Mouse (Mus musculus) heart, embryonic 10.5 days (tissue): ENCODE measurements around the gene Cdc27. TPM values are rescaled to one million over a fixed set of nuclear protein-coding genes. Genes with fewer than 3 reads are reported as not detected.
"Not testable (repeated sequence)": the region's sequence is repeated elsewhere in the genome, so short reads cannot be mapped to it uniquely, and the experiment has no call there.

Experiments
- DNase-seq: peaks from one replicate; pipeline ENCODE4 v3.0.0-alpha.2; 2017; ENCODE audit warnings: low spot score
- H3K27ac ChIP-seq: fragments of 300-500 bp; sonication (generic); 2 replicates; pipeline ENCODE4 v1.5.1; 2016; ENCODE audit warnings: mild to moderate bottlenecking
- H3K27me3 ChIP-seq: fragments of 300-500 bp; sonication (generic); 2 replicates; pipeline ENCODE4 v1.6.1; 2016; ENCODE audit warnings: mild to moderate bottlenecking; ENCODE audit not compliant: poor library complexity, insufficient read depth, severe bottlenecking
- H3K36me3 ChIP-seq: fragments of 300-500 bp; sonication (generic); 2 replicates; pipeline ENCODE4 v1.6.1; 2016; ENCODE audit warnings: mild to moderate bottlenecking, moderate library complexity
- H3K4me1 ChIP-seq: fragments of 300-500 bp; sonication (generic); 2 replicates; pipeline ENCODE4 v1.6.1; 2016; ENCODE audit warnings: mild to moderate bottlenecking
- H3K4me3 ChIP-seq: fragments of 300-500 bp; sonication (generic); 2 replicates; pipeline ENCODE4 v1.5.1; 2016; ENCODE audit warnings: mild to moderate bottlenecking, moderate library complexity
- H3K9me3 ChIP-seq: fragments of 300-500 bp; sonication (generic); 2 replicates; pipeline ENCODE4 v1.6.1; 2016; ENCODE audit warnings: mild to moderate bottlenecking, moderate library complexity
- WGBS: fragments of 180-500 bp; shearing (Covaris S2); methylation state at CpG from one replicate; pipeline ENCODE4 v1.1.7; 2016; 5-methylcytosine and 5-hydroxymethylcytosine counted together
- polyA plus RNA-seq: library from polyadenylated mRNA; unstranded; fragments of >200 nt; fragmentation: Nextera tagmentation; extraction: Ambion mirVana; gene quantifications from 2 replicates; pipeline ENCODE4 v1.2.1, GENCODE M21; 2016

Gene Cdc27
- polyA plus RNA-seq, 1 experiment from 2014 or later, result 39.0 TPM

GRCm38 (mm10) chr11:104581446-104582307 lies 31.3 kb upstream of the Cdc27 start:
- Histone ChIP-seq H3K9me3 (no peaks in the 10 kb centered on the region), H3K4me1 (peaks cover 48% of the 10 kb centered on the region), H3K27ac (peak overlapping the region; percentile 33; the same call in 1 of the 2 replicates), H3K27me3 (no peaks in the 10 kb centered on the region), H3K4me3 (peak overlapping the region; percentile 28), H3K36me3 (peaks cover 80% of the 10 kb centered on the region)
- DNase-seq, result no peak
- WGBS, result 61% methylated on average over 18 of the region's 18 CpGs

DNA sequence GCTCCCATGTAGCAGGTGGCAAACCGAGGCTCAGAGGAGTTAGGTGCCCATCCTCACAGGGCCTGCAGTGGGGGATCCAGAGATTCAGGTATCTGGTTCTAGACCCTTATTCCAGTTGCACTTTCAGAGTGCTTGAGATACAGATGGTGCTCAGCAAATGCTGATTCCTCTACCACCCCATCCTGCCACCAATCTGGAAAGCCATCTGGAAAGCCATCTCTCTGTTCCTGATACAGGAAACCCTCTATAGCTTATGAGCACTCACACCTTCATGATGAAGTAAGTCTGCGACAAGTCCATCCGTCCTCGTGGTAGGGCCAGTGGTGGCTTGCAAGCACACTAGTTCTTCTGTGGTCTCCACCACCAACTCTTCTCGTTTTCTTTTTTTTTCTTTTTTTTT lies 30.2 kb upstream of the Cdc27 start:
- no peak for DNase-seq
- Histone ChIP-seq H3K27ac (no peak overlapping the region), H3K4me3 (peak overlapping the region; percentile 66), H3K9me3 (no peaks in the 10 kb centered on the region), H3K27me3 (no peaks in the 10 kb centered on the region), H3K4me1 (peaks cover 51% of the 10 kb centered on the region), H3K36me3 (peaks cover 69% of the 10 kb centered on the region)
- 90% methylated on average over 5 of the region's 5 CpGs for WGBS

- H3K4me3 ChIP-seq, result peak overlapping the region; percentile 66
- DNase-seq, result no peak
- H3K27ac ChIP-seq, result no peak overlapping the region
- no peaks in the 10 kb centered on the region for H3K9me3 ChIP-seq
- peaks cover 51% of the 10 kb centered on the region for H3K4me1 ChIP-seq
- 52% methylated on average over 6 of the region's 6 CpGs for WGBS
- peaks cover 64% of the 10 kb centered on the region for H3K36me3 ChIP-seq
- H3K27me3 ChIP-seq, result no peaks in the 10 kb centered on the region
Observed at GRCm38 (mm10) chr11:104580091-104580490, 29.7 kb upstream of the Cdc27 start.

- H3K4me1 ChIP-seq, result peaks cover 48% of the 10 kb centered on the region
- peak overlapping the region; percentile 88; the same call in 1 of the 2 replicates for H3K27ac ChIP-seq
- H3K27me3 ChIP-seq, result no peaks in the 10 kb centered on the region
- peaks cover 59% of the 10 kb centered on the region for H3K36me3 ChIP-seq
- 70% methylated on average over 8 of the region's 8 CpGs for WGBS
- no peaks in the 10 kb centered on the region for H3K9me3 ChIP-seq
- no peak for DNase-seq
- H3K4me3 ChIP-seq, result peak overlapping the region; percentile 66
Observed at GRCm38 (mm10) chr11:104579575-104579974, 29.2 kb upstream of the Cdc27 start.

- WGBS, result 65% methylated on average over 9 of the region's 9 CpGs
- no peak for DNase-seq
- H3K4me1 ChIP-seq, result peaks cover 46% of the 10 kb centered on the region
- H3K4me3 ChIP-seq, result peak overlapping the region; percentile 66
- H3K9me3 ChIP-seq, result no peaks in the 10 kb centered on the region
- H3K27ac ChIP-seq, result peak overlapping the region; percentile 88
- H3K36me3 ChIP-seq, result peaks cover 54% of the 10 kb centered on the region
- H3K27me3 ChIP-seq, result no peaks in the 10 kb centered on the region
Observed at GRCm38 (mm10) chr11:104579084-104579483, 28.7 kb upstream of the Cdc27 start.

- H3K36me3 ChIP-seq, result peaks cover 44% of the 10 kb centered on the region
- H3K4me1 ChIP-seq, result peaks cover 39% of the 10 kb centered on the region
- DNase-seq, result peak; percentile 87
- H3K9me3 ChIP-seq, result no peaks in the 10 kb centered on the region
- peak overlapping the region; percentile 66 for H3K4me3 ChIP-seq
- H3K27ac ChIP-seq, result peak overlapping the region; percentile 88
- 19% methylated on average over 5 of the region's 5 CpGs for WGBS
- no peaks in the 10 kb centered on the region for H3K27me3 ChIP-seq
Observed at GRCm38 (mm10) chr11:104578074-104578473, 27.7 kb upstream of the Cdc27 start.

DNA sequence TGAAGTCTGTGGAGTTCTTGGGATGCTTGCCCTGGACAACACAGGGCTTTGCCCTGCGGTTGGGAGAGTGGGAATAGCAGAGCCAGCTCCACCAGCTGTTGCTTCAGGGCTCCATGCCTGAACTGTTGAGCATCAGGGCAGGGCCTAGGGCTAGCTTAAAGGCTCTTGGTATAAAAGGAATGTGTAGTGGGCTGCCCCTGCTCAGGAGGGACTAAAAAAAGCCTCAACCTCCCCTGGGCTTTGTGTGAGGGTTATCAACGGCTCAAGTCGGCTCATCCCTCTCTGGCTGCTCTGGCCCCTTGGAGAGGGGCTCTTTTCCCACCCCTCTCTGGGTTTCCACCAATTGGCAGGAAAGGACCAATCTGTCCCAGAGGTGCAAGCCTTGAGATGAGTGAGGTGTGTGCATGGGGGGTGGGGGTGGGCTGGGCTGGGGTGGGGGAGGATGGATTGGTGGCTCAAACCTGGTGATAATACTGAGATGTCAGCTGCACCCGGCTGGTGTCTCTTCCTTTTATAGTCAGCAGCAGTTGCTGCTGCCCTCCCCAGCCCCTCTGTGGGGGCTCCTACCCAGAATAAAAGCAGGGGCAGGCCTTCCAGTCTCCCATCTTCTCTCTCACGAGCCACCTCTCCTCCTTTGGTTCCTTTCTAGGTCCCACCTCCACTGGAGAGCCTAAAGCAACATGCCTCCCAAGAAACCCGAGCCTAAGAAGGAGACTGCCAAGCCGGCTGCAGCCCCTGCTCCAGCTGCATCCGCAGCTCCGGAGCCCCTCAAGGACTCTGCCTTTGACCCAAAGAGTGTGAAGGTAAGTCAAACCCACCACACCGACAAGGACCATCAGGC lies 26.6 kb upstream of the Cdc27 start:
- Histone ChIP-seq H3K27ac (peak overlapping the region; percentile 88), H3K27me3 (no peaks in the 10 kb centered on the region), H3K4me3 (peak overlapping the region; percentile 66), H3K4me1 (peaks cover 40% of the 10 kb centered on the region), H3K9me3 (no peaks in the 10 kb centered on the region), H3K36me3 (peaks cover 33% of the 10 kb centered on the region)
- peak; percentile 96 for DNase-seq
- 23% methylated on average over 10 of the region's 10 CpGs for WGBS

- peak overlapping the region; percentile 17; the same call in 1 of the 2 replicates for H3K27ac ChIP-seq
- no peaks in the 10 kb centered on the region for H3K36me3 ChIP-seq
Observed at GRCm38 (mm10) chr11:104572566-104572965, 22.1 kb upstream of the Cdc27 start.

DNA sequence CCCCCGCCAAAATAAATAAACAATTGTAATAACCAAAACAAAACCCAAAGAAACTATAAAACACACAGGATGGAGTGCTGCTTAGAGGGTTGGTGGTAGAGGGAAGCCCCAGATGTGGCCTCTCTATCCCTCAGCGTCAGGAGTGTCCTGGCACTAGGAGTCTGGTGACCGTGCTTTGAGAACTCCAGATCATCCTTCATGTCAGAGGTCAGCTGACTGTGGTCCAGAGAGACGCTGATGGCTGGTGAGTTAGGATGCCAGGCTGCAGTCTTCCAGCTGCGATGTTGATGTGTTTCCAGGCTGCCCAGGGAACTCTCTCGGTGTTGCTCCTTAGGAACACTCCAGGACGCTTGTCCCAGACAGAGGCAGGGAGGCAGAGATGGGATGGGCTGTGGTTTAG lies 21.7 kb upstream of the Cdc27 start:
- Histone ChIP-seq H3K9me3 (no peaks in the 10 kb centered on the region), H3K27me3 (no peaks in the 10 kb centered on the region), H3K4me3 (no peak overlapping the region), H3K4me1 (peaks cover 36% of the 10 kb centered on the region), H3K27ac (peak overlapping the region; percentile 17; the same call in 1 of the 2 replicates), H3K36me3 (no peaks in the 10 kb centered on the region)
- no peak for DNase-seq
- WGBS, result 51% methylated on average over 7 of the region's 7 CpGs

More at GRCm38 (mm10) chr11:104572566-104572965, 22.1 kb upstream of the Cdc27 start:
- WGBS, result 49% methylated on average over 2 of the region's 2 CpGs
- no peaks in the 10 kb centered on the region for H3K27me3 ChIP-seq
- no peak for DNase-seq
- no peak overlapping the region for H3K4me3 ChIP-seq
- H3K9me3 ChIP-seq, result no peaks in the 10 kb centered on the region
- H3K4me1 ChIP-seq, result peaks cover 36% of the 10 kb centered on the region

DNA sequence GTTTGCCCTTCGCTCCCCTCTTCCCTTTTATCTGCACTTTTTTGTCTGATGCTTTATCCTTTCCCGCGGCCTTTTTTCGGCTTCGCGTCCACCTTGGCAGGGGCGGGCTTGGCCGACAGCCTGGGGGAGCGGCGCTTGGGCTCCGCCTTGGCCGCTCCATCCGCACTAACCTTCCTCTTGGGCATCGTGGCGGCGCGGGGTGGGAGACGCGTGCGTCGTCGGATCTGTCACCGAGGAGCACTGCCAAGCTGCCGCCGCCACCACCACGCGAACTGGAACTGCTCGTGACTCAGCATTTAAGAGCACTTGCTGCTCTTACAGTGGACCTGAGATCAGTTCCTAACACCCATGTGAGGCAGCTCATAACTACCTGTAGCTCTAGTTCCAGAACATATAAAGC lies 21.0 kb upstream of the Cdc27 start:
- H3K27me3 ChIP-seq, H3K36me3 ChIP-seq, DNase-seq, H3K9me3 ChIP-seq: not testable (repeated sequence)
- 2% methylated on average over 28 of the region's 28 CpGs for WGBS
- Histone ChIP-seq H3K4me1 (peaks cover 34% of the 10 kb centered on the region), H3K4me3 (peak overlapping the region; percentile 55), H3K27ac (peak overlapping the region; percentile 82)

GRCm38 (mm10) chr11:104570515-104570914 lies 20.1 kb upstream of the Cdc27 start:
- not testable (repeated sequence) for H3K27ac ChIP-seq, H3K36me3 ChIP-seq, H3K27me3 ChIP-seq, DNase-seq, H3K9me3 ChIP-seq, H3K4me3 ChIP-seq
- peaks cover 39% of the 10 kb centered on the region for H3K4me1 ChIP-seq
- 72% methylated on average over 8 of the region's 8 CpGs for WGBS

DNA sequence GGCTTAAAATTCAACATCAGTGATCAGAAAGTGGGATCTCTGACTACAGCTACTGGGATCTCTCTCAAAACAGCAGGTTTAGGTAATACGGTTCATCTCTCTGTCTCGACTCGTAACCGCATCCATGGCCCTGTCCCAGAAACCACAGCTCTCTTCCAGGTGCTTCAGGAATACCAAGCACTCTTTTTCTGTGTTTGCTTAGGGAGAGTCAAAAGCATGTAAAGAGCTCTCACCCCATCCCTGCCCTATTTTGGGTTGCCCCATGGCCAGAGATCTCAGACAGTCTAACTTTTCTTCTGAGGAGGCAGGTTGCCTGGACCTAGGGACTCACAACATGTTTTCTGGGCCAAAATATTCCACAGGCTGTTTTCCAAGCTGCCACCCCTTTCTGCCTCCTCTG lies 17.9 kb upstream of the Cdc27 start:
- Histone ChIP-seq H3K4me1 (peaks cover 49% of the 10 kb centered on the region), H3K27ac (peak overlapping the region; percentile 10; the same call in 1 of the 2 replicates)
- 90% methylated on average over 4 of the region's 4 CpGs for WGBS

GRCm38 (mm10) chr11:104567736-104568135 lies 17.3 kb upstream of the Cdc27 start:
- H3K4me3 ChIP-seq, result no peak overlapping the region
- H3K36me3 ChIP-seq, result no peaks in the 10 kb centered on the region
- H3K9me3 ChIP-seq, result no peaks in the 10 kb centered on the region
- H3K4me1 ChIP-seq, result peaks cover 51% of the 10 kb centered on the region
- peak overlapping the region; percentile 10; the same call in 1 of the 2 replicates for H3K27ac ChIP-seq
- no peak for DNase-seq
- 65% methylated on average over 9 of the region's 9 CpGs for WGBS
- no peaks in the 10 kb centered on the region for H3K27me3 ChIP-seq

More for the DNA sequence above, 17.9 kb upstream of the Cdc27 start:
- Histone ChIP-seq H3K27me3 (no peaks in the 10 kb centered on the region), H3K36me3 (no peaks in the 10 kb centered on the region), H3K4me3 (no peak overlapping the region), H3K9me3 (no peaks in the 10 kb centered on the region)
- DNase-seq, result no peak
